Mouse (Mus musculus) embryonic facial prominence, embryonic 15.5 days (tissue): Measurements from ENCODE around the gene Ncam2. TPM values are rescaled to one million over a fixed set of nuclear protein-coding genes. Genes with fewer than 3 reads are reported as not detected.

Experiments
- ATAC-seq: fragments of 200-750 bp; cut with Nextera tagmentation; 2 replicates; pipeline ENCODE4 v1.8.0; 2017; ENCODE audit warnings: low read depth, moderate TSS enrichment; ENCODE audit not compliant: insufficient number of reproducible peaks, low FRiP score, low TSS enrichment
- H3K27ac ChIP-seq: fragments of 300-500 bp; sonication (generic); replicated peaks from 2 replicates; pipeline ENCODE4 v1.5.1; 2015; ENCODE audit warnings: mild to moderate bottlenecking, inconsistent platforms
- H3K27me3 ChIP-seq: fragments of 300-500 bp; sonication (generic); 2 replicates; pipeline ENCODE4 v1.6.1; 2015; ENCODE audit warnings: inconsistent platforms
- H3K36me3 ChIP-seq: fragments of 300-500 bp; sonication (generic); 2 replicates; pipeline ENCODE4 v1.6.1; 2015; ENCODE audit warnings: mild to moderate bottlenecking, inconsistent platforms
- H3K4me1 ChIP-seq: fragments of 300-500 bp; sonication (generic); 2 replicates; pipeline ENCODE4 v1.6.1; 2015; ENCODE audit warnings: inconsistent platforms
- H3K4me2 ChIP-seq: fragments of 300-500 bp; sonication (generic); replicated peaks from 2 replicates; pipeline ENCODE4 v1.6.1; 2015; ENCODE audit warnings: mild to moderate bottlenecking, inconsistent platforms
- H3K4me3 ChIP-seq: fragments of 300-500 bp; sonication (generic); replicated peaks from 2 replicates; pipeline ENCODE4 v1.5.1; 2015; ENCODE audit warnings: mild to moderate bottlenecking, inconsistent platforms
- H3K9ac ChIP-seq: fragments of 300-500 bp; sonication (generic); 2 replicates; pipeline ENCODE4 v1.6.1; 2015; ENCODE audit warnings: inconsistent platforms
- H3K9me3 ChIP-seq: fragments of 300-500 bp; sonication (generic); replicated peaks from 2 replicates; pipeline ENCODE4 v1.6.1; 2016; ENCODE audit warnings: inconsistent platforms
- WGBS: fragments of 180-500 bp; shearing (Covaris S2); methylation state at CpG from one replicate; pipeline ENCODE4 v1.1.7; 2015; 5-methylcytosine and 5-hydroxymethylcytosine counted together
- polyA plus RNA-seq: library from polyadenylated mRNA; unstranded; fragments of >200 nt; fragmentation: Nextera tagmentation; extraction: Ambion mirVana; gene quantifications from 2 replicates; pipeline ENCODE4 v1.2.1, GENCODE M21; 2015

Ncam2 gene
- polyA plus RNA-seq, 1 experiment from 2014 or later: 3.4 TPM

DNA sequence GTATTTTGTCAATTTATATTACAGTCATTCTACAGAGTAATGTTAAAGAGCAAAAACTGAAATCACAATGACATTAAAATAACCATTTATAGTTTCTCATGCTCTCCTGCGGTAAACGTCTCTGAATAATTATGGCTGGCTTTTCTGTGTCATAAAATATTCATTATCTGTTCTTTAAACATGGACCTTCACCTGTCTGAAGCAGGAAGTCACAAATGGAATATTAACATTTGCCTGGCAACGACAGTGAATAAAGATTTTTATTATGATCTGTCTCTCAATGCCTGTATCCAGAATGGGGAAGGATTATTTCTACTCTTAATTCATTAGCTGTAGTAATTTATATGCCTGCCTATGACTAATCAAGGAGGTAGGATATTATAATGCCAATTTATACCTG, 108.7 kb downstream of the Ncam2 start:
- Histone ChIP-seq H3K27me3 (no peaks in the 10 kb centered on the region), H3K27ac (no peak overlapping the region), H3K4me3 (no peak overlapping the region), H3K9me3 (no peaks in the 10 kb centered on the region), H3K4me2 (no peak overlapping the region), H3K36me3 (no peaks in the 10 kb centered on the region), H3K9ac (no peak overlapping the region), H3K4me1 (no peaks in the 10 kb centered on the region)
- ATAC-seq: no peak
- WGBS: 86% methylated on average over 3 of the region's 3 CpGs

GRCm38 (mm10) chr16:81319037-81319436, 118.5 kb downstream of the Ncam2 start:
- H3K9ac ChIP-seq: no peak overlapping the region
- WGBS: 90% methylated on average over 1 of the region's 1 CpGs
- H3K9me3 ChIP-seq: no peaks in the 10 kb centered on the region
- H3K4me1 ChIP-seq: no peaks in the 10 kb centered on the region
- H3K4me2 ChIP-seq: no peak overlapping the region
- H3K27ac ChIP-seq: no peak overlapping the region
- H3K4me3 ChIP-seq: no peak overlapping the region
- no peaks in the 10 kb centered on the region for H3K36me3 ChIP-seq
- no peaks in the 10 kb centered on the region for H3K27me3 ChIP-seq
- no peak for ATAC-seq

- no peaks in the 10 kb centered on the region for H3K4me1 ChIP-seq
- no peak overlapping the region for H3K4me3 ChIP-seq
- H3K27me3 ChIP-seq: no peaks in the 10 kb centered on the region
- H3K27ac ChIP-seq: no peak overlapping the region
- WGBS: 17% methylated on average over 2 of the region's 2 CpGs
- no peaks in the 10 kb centered on the region for H3K36me3 ChIP-seq
- ATAC-seq: no peak
- H3K4me2 ChIP-seq: no peak overlapping the region
- H3K9me3 ChIP-seq: no peaks in the 10 kb centered on the region
- H3K9ac ChIP-seq: no peak overlapping the region
Observed at GRCm38 (mm10) chr16:81330539-81330938, 130.0 kb downstream of the Ncam2 start.

GRCm38 (mm10) chr16:81365901-81366300, 165.4 kb downstream of the Ncam2 start:
- Histone ChIP-seq H3K27ac (no peak overlapping the region), H3K27me3 (no peaks in the 10 kb centered on the region), H3K9ac (no peak overlapping the region), H3K4me2 (no peak overlapping the region), H3K4me3 (no peak overlapping the region), H3K4me1 (no peaks in the 10 kb centered on the region), H3K36me3 (no peaks in the 10 kb centered on the region), H3K9me3 (no peaks in the 10 kb centered on the region)
- ATAC-seq: no peak
- WGBS: 68% methylated on average over 2 of the region's 2 CpGs

DNA sequence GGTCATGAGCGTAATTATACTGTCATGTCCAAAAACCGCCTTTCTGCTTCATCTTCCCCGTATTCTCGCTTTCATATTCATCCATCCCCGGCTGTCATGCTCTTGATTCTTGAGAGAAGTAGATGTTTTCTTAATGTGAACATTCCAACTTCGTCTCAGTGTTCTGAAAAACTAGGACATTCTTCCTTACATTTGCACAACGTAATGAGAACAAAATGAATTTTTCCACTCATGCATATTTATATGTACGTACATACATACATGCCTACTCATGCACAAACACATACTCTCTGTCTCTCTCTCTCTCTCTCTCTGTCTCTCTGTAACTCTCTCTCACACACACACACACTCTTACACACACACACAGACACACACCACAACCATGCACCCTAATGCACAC, 173.7 kb downstream of the Ncam2 start:
- no peaks in the 10 kb centered on the region for H3K9me3 ChIP-seq
- 84% methylated on average over 8 of the region's 8 CpGs for WGBS

DNA sequence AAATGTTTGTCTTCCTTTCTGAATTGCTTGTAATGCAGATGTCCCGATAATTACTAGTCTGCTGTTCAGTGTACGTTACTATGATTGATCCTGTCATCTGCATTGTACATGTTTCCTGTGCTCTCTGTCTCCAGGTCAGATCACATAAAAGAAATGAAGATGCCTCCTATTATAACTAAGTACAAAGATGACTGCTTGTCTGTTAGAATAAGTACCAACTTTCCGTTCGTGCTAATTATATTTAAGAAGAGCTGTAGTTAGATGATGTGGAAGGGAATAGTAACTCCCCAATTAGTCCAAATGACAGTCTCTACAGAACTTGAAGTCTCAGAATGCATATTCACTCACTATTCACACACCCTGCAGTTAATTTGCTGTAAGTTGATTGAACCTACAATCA, 179.9 kb downstream of the Ncam2 start:
- H3K9me3 ChIP-seq: no peaks in the 10 kb centered on the region
- H3K9ac ChIP-seq: no peak overlapping the region
- no peak overlapping the region for H3K4me3 ChIP-seq
- no peak overlapping the region for H3K4me2 ChIP-seq
- H3K27ac ChIP-seq: no peak overlapping the region
- no peaks in the 10 kb centered on the region for H3K36me3 ChIP-seq
- H3K4me1 ChIP-seq: no peaks in the 10 kb centered on the region
- WGBS: 69% methylated on average over 4 of the region's 4 CpGs
- H3K27me3 ChIP-seq: no peaks in the 10 kb centered on the region
- ATAC-seq: no peak

More for the DNA sequence above, 173.7 kb downstream of the Ncam2 start:
- Histone ChIP-seq H3K4me3 (no peak overlapping the region), H3K4me2 (no peak overlapping the region), H3K27ac (no peak overlapping the region), H3K36me3 (no peaks in the 10 kb centered on the region), H3K4me1 (no peaks in the 10 kb centered on the region), H3K27me3 (no peaks in the 10 kb centered on the region), H3K9ac (no peak overlapping the region)
- no peak for ATAC-seq

DNA sequence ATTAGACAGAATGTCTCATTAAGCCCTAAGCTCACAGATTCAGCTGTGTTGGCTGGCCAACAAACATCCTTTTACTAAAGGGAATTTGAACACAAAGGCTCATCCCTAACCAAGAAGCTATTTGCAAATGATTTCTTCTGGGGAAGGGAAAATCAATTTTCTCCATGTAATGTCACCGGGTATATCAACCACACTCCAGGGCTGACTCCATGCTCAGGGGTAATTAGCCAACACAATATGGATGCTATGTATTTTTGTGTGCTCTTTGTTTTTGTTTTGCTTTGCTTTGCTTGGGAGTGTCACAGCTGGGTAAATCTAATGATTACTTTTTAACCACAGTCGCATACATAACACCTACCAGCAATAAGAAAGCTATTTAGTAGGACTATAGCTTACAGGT, 188.1 kb downstream of the Ncam2 start:
- Histone ChIP-seq H3K4me1 (no peaks in the 10 kb centered on the region), H3K9ac (no peak overlapping the region), H3K27me3 (no peaks in the 10 kb centered on the region), H3K27ac (no peak overlapping the region), H3K4me3 (no peak overlapping the region), H3K9me3 (no peaks in the 10 kb centered on the region), H3K36me3 (no peaks in the 10 kb centered on the region), H3K4me2 (no peak overlapping the region)
- ATAC-seq: no peak
- WGBS: 85% methylated on average over 2 of the region's 2 CpGs

DNA sequence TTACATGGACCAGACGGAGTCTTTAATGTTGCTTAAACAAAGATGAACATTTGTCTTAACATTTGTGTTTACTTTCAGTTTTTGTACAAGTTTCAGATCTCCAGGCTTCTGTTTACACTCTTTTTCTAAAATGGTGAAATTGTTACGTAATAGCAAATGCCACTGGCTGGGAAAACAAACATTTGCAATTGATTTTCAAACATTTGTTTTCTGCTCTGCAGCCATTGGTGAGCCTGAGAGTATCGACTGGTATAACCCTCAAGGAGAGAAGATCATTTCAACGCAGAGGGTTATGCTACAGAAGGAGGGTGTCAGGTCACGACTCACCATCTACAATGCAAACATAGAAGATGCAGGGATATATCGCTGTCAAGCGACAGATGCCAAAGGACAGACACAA, 234.1 kb downstream of the Ncam2 start:
- Histone ChIP-seq H3K27me3 (no peaks in the 10 kb centered on the region), H3K36me3 (no peaks in the 10 kb centered on the region), H3K9ac (no peak overlapping the region), H3K9me3 (no peaks in the 10 kb centered on the region), H3K4me2 (no peak overlapping the region), H3K4me3 (no peak overlapping the region), H3K27ac (no peak overlapping the region), H3K4me1 (no peaks in the 10 kb centered on the region)
- WGBS: 67% methylated on average over 7 of the region's 7 CpGs
- no peak for ATAC-seq

- Histone ChIP-seq H3K4me1 (no peaks in the 10 kb centered on the region), H3K4me2 (no peak overlapping the region), H3K36me3 (no peaks in the 10 kb centered on the region), H3K9ac (no peak overlapping the region), H3K4me3 (no peak overlapping the region), H3K9me3 (no peaks in the 10 kb centered on the region), H3K27me3 (no peaks in the 10 kb centered on the region), H3K27ac (no peak overlapping the region)
- 77% methylated on average over 5 of the region's 5 CpGs for WGBS
- ATAC-seq: no peak
Observed at GRCm38 (mm10) chr16:81437091-81437867, 236.8 kb downstream of the Ncam2 start.

GRCm38 (mm10) chr16:81437868-81438249, 237.4 kb downstream of the Ncam2 start:
- H3K9ac ChIP-seq: no peak overlapping the region
- H3K36me3 ChIP-seq: no peaks in the 10 kb centered on the region
- H3K27ac ChIP-seq: no peak overlapping the region
- no peak overlapping the region for H3K4me2 ChIP-seq
- 90% methylated on average over 2 of the region's 2 CpGs for WGBS
- no peaks in the 10 kb centered on the region for H3K9me3 ChIP-seq
- H3K27me3 ChIP-seq: no peaks in the 10 kb centered on the region
- no peak overlapping the region for H3K4me3 ChIP-seq
- no peak for ATAC-seq
- no peaks in the 10 kb centered on the region for H3K4me1 ChIP-seq

DNA sequence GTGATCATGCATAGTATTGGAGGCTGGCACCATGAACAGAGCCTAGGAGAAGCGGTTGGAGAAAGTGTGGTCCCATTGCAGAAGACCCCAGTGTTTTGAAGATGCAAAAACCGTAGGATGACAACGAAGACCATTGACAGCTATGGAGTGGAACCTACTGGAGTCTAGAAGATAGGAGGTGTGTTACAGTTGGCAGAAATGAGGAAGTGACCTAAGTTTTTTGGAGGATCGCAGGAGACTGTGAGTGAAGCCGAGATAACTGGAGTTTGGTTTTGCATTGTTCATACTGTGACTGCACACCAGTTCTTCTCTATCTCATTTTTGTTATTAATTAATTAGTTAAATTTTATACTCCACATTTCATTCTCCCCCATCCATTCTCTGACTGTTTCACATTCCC, 250.4 kb downstream of the Ncam2 start:
- Histone ChIP-seq H3K27me3 (no peaks in the 10 kb centered on the region), H3K27ac (no peak overlapping the region), H3K4me3 (no peak overlapping the region), H3K4me2 (no peak overlapping the region), H3K4me1 (no peaks in the 10 kb centered on the region), H3K9ac (no peak overlapping the region), H3K36me3 (no peaks in the 10 kb centered on the region), H3K9me3 (no peaks in the 10 kb centered on the region)
- ATAC-seq: no peak
- WGBS: 95% methylated on average over 5 of the region's 5 CpGs

DNA sequence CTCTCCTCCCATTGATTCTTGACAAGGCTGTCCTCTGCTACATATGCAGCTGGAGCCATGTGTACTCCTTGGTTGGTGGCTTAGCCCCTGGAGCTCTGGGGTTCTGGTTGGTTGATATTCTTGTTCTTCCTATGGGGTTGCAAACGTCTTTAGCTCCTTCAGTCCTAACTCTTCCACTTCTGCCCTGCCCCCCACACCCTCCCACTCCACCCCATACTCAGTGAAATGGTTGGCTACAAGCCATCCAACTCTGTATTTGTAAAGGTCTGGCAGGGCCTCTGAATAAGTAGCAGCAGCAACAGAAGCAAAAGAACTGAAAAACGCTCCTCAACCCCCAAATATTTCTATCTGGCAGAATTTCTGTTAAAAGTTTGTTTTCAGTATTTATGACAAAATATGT, 252.5 kb downstream of the Ncam2 start:
- Histone ChIP-seq H3K27ac (no peak overlapping the region), H3K36me3 (no peaks in the 10 kb centered on the region), H3K4me3 (no peak overlapping the region), H3K27me3 (no peaks in the 10 kb centered on the region), H3K9ac (no peak overlapping the region), H3K4me1 (no peaks in the 10 kb centered on the region), H3K4me2 (no peak overlapping the region), H3K9me3 (no peaks in the 10 kb centered on the region)
- ATAC-seq: peak; percentile 24; the same call in 1 of the 2 replicates
- 53% methylated on average over 2 of the region's 2 CpGs for WGBS
